Mouse (Mus musculus) embryo, embryonic 11.5 days (tissue): ENCODE data around the gene Pla2g7.
"Not testable (repeated sequence)": the region's sequence is repeated elsewhere in the genome, so short reads cannot be mapped to it uniquely, and the experiment has no call there.

Experiments used
- DNase-seq: peaks from one replicate; pipeline ENCODE4 v3.0.0-alpha.2; 2012; ENCODE audit warnings: low read depth, low spot score

Gene Pla2g7

DNA sequence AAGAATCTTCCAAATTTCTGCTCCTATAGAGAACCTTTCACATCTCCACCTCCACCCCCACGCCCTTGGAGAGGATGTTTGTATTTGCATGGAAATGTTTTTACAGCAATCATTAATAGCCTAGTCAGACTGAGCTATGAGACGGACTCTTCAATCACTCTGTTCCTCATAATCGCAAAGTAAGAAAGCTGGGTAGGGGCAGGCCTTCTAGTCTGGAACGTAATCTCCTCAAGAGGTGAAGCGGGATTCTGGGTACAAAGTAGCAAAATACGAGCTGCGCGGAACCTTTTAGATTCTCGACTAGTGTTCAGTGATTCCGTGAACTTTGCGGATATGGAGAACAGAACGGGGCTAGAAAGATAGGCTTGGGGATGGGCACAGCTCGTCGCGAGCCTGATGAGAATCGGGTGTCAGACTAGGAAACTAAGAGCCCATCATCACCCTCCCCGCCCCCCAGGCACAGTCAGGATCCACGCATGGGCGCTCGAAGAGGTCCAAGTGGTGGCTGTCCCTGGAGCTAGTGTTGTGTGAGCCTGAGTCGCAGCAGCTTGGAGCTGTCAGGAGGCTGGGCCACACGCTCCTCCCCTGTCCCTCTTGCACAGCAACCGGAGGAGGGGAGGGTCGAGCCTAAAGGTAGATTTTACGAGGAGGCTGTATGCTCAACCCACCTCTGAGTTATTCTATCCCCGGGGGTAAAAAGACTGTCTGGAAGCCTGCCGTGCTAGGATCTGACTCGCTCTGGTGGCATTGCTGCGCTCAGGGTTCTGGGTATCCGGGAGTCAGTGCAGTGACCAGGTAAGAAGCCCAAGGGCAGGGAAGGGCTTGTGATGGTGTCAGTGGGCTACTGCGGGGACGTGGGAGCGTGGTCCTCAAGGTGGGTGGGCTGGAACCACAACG, at the start of gene Pla2g7:
TSS of gene Pla2g7 (plus strand) at position 107 of the 897 bp plus-strand sequence.
- DNase-seq, result no peak

- DNase-seq, result peak; percentile 72
These were observed 49.1 kb upstream of the Pla2g7 start for GRCm38 (mm10) chr17:43518644-43519409.

DNA sequence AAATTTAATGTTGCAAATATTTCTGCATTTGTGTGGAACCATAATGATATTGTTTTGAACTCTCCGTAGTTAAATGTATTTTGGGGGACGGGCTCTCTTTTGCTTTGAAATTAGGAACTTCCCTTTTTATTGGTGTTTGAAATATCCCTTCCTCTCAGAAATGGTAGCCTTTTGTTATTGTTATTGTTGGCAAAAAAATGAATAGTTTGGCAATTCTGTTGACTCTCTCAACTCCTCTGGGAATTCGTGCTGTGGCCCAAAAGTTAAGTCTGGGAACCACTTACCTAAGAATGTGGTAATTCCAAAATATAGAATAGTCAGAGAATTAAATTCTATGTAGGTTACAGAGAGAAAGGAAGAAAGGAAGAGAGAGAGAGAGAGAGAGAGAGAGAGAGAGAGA, 47.7 kb upstream of the Pla2g7 start:
- DNase-seq, result no peak

GRCm38 (mm10) chr17:43530507-43530906, 37.4 kb upstream of the Pla2g7 start:
- no peak for DNase-seq

DNA sequence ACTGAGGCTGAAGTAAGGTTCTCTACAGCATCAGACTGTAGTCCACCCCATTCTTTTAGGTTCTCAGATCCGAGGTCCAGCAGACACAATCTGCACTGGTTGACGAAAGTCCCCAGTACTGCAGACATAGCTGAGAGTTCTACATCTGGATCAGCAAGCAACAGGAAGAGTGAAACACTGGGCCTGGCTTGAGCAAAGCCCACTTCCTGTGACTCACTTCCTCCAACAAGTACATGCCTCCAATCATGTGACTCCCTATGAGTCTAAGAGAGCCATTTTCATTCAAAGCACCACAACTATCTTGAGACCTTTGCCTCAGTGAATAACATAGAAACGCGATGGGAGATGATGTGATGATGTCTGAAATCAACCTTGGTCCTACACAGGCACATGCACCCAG, 36.7 kb upstream of the Pla2g7 start:
- no peak for DNase-seq

DNA sequence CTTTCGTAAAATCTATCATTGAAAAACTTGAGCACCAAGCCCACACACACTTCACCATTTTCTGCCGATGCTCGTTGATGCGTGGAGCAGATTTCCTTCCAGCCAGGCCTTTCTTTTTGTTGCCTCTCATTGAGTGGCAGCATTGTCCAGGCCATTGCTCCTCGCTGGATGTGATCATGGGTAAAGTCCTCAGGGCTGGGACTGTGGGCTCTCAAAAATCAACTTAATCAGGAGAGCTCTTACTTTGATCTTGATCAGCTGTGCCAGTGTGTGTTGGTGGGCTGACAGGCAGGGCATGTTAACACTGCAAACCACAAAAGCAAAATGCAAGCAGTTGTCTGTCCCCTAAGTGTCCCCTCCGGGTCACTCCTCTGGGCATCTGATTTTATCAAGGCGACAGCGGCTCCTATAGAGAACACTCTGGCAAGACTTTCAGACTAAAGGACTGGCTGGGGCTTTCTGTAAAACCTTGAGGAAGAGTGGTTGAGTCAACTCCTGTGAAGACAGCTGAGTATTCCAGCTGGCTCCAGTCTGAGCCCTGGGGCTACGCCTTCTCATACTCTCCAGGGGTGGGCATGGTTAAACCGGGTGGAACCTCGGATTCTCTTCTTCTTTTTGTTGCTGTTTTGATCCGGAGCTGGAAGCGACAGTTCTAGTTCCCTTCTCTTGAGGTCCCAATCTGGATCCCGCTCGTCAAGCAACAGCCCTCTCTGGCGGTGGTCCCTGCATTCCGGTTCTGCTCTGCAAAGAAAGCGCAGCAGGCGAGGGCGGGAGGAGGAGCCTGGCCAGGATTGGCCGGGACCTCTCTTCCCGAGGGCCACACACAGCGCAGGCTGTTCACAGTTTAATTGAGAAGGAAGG, 33.3 kb upstream of the Pla2g7 start:
- DNase-seq, result peak; percentile 43

- not testable (repeated sequence) for DNase-seq
These were observed 31.1 kb upstream of the Pla2g7 start for GRCm38 (mm10) chr17:43536841-43537240.

- DNase-seq, result no peak
These were observed 29.1 kb upstream of the Pla2g7 start for GRCm38 (mm10) chr17:43538767-43539166.

- DNase-seq, result no peak
These were observed 24.4 kb upstream of the Pla2g7 start, which contains the start of gene Ankrd66 for GRCm38 (mm10) chr17:43543539-43543938. Ankrd66 (minus strand) TSS chr17:43543639.

DNA sequence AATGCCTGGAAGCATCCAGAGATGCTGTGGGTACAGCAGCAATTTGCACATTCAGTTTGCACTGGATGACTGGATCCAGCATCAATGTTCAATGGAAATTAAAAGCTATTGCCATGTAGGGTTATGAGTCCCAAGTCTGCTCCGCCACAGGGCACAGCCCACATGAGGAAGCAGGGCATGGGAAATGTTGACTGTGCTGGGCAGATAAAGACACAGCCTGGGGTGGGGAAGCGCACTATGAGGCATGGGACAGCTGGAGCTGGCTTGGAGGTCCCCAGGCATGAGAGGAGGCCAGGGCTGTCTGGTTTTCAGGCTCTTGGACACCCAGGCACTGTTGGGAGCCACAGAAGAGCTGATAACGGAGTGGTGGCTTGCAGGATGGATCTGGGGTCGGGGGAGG, 23.9 kb upstream of the Pla2g7 start:
- no peak for DNase-seq

GRCm38 (mm10) chr17:43551122-43551630, 16.7 kb upstream of the Pla2g7 start:
- no peak for DNase-seq

- DNase-seq, result no peak
These were observed 13.1 kb upstream of the Pla2g7 start for GRCm38 (mm10) chr17:43554516-43555403.

DNA sequence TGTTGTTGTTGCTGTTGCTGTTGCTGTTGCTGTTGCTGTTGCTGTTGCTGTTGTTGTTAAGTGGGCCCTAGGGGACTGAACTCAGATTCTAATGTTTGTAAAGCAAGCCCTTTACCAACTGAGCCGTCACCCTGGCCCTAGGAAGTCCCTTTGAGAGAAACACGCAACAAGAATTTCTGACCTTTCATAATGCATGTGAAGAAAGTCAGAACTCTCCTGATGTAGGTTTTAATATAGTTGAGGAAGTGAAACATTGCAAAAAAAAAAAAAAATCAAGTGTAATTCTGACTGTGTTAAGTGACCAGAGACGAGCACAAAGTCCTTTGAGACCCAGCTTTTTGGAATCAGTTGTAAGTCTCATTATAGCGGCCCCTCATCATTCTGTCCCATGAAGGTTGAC, 10.8 kb upstream of the Pla2g7 start:
- no peak for DNase-seq

- no peak for DNase-seq
These were observed 10.3 kb upstream of the Pla2g7 start for GRCm38 (mm10) chr17:43557541-43558090.

- DNase-seq, result no peak
These were observed 9.2 kb upstream of the Pla2g7 start for GRCm38 (mm10) chr17:43558678-43559077.

- DNase-seq, result no peak
These were observed 4.5 kb upstream of the Pla2g7 start for GRCm38 (mm10) chr17:43563192-43563987.

GRCm38 (mm10) chr17:43567593-43567991, 306 bp upstream of the Pla2g7 start:
- DNase-seq, result no peak

GRCm38 (mm10) chr17:43569287-43569686, 1.4 kb downstream of the Pla2g7 start:
- no peak for DNase-seq

GRCm38 (mm10) chr17:43573624-43574073, 5.8 kb downstream of the Pla2g7 start:
- no peak for DNase-seq
